Mouse (Mus musculus) limb, embryonic 11.5 days (tissue): ENCODE data around the gene Ece1. TPM values are rescaled to one million over a fixed set of nuclear protein-coding genes. Genes with fewer than 3 reads are reported as not detected.

Experiments
- ATAC-seq: fragments of 200-750 bp; cut with Nextera tagmentation; 2 replicates; pipeline ENCODE4 v1.8.0; 2017; ENCODE audit warnings: low read depth; ENCODE audit not compliant: insufficient number of reproducible peaks, low FRiP score, low TSS enrichment
- DNase-seq: peaks from one replicate; pipeline ENCODE4 v3.0.0-alpha.2; 2015; ENCODE audit warnings: low spot score
- H3K27ac ChIP-seq: fragments of 300-500 bp; sonication (generic); replicated peaks from 2 replicates; pipeline ENCODE4 v1.5.1; 2014; ENCODE audit warnings: low read depth, mild to moderate bottlenecking, low read length
- H3K27me3 ChIP-seq: fragments of 300-500 bp; sonication (generic); 2 replicates; pipeline ENCODE4 v1.6.1; 2014; ENCODE audit warnings: mild to moderate bottlenecking, low read length, mixed read lengths; ENCODE audit not compliant: control insufficient read depth, insufficient read depth
- H3K36me3 ChIP-seq: fragments of 300-500 bp; sonication (generic); 2 replicates; pipeline ENCODE4 v1.6.1; 2014; ENCODE audit warnings: mild to moderate bottlenecking, low read length, moderate library complexity, mixed read lengths; ENCODE audit not compliant: control insufficient read depth, insufficient read depth
- H3K4me1 ChIP-seq: fragments of 300-500 bp; sonication (generic); 2 replicates; pipeline ENCODE4 v1.6.1; 2014; ENCODE audit warnings: low read length, mixed read lengths; ENCODE audit not compliant: control insufficient read depth, insufficient read depth
- H3K4me2 ChIP-seq: fragments of 300-500 bp; sonication (generic); 2 replicates; pipeline ENCODE4 v1.6.1; 2014; ENCODE audit warnings: low read depth, mild to moderate bottlenecking, moderate library complexity; ENCODE audit not compliant: severe bottlenecking
- H3K4me3 ChIP-seq: fragments of 300-500 bp; sonication (generic); 2 replicates; pipeline ENCODE4 v1.5.1; 2014; ENCODE audit warnings: low read depth, low read length
- H3K9ac ChIP-seq: fragments of 300-500 bp; sonication (generic); 2 replicates; pipeline ENCODE4 v1.6.1; 2014; ENCODE audit warnings: mild to moderate bottlenecking, low read length
- H3K9me3 ChIP-seq: fragments of 300-500 bp; sonication (generic); 2 replicates; pipeline ENCODE4 v1.6.1; 2016; ENCODE audit warnings: low read length; ENCODE audit not compliant: control insufficient read depth
- WGBS: fragments of 180-500 bp; shearing (Covaris S2); extraction: QIAGEN DNeasy Blood & Tissue Kit; methylation state at CpG from one replicate; pipeline ENCODE4 v1.1.7; 2014; 5-methylcytosine and 5-hydroxymethylcytosine counted together
- polyA plus RNA-seq: library from polyadenylated mRNA; unstranded; fragments of >200 nt; fragmentation: Nextera tagmentation; extraction: Ambion mirVana; gene quantifications from 2 replicates; pipeline ENCODE4 v1.2.1, GENCODE M21; 2014

The Ece1 gene
- polyA plus RNA-seq, 1 experiment from 2014 or later = 38.0 TPM

- peaks cover 26% of the 10 kb centered on the region for H3K36me3 ChIP-seq
- DNase-seq = no peak
- no peak overlapping the region for H3K9ac ChIP-seq
- H3K27me3 ChIP-seq = no peaks in the 10 kb centered on the region
- no peak overlapping the region for H3K4me3 ChIP-seq
- no peak for ATAC-seq
- no peaks in the 10 kb centered on the region for H3K4me1 ChIP-seq
- 96% methylated on average over 15 of the region's 15 CpGs for WGBS
- no peak overlapping the region for H3K4me2 ChIP-seq
- no peak overlapping the region for H3K27ac ChIP-seq
- no peaks in the 10 kb centered on the region for H3K9me3 ChIP-seq
Measured at GRCm38 (mm10) chr4:138013723-138014479, 151.9 kb downstream of the Ece1 start.

Other genes with a start within 250 kb of the Ece1 start
- gene Rap1gap, start 197.5 kb upstream of the Ece1 start, polyA plus RNA-seq = 3.6 and 5.3 TPM in 2 replicates
- gene Alpl, start 65.9 kb upstream of the Ece1 start, polyA plus RNA-seq = 2.9 and 4.8 TPM in 2 replicates
- 45.5 and 51.3 TPM in 2 replicates for gene Eif4g3, start 130.8 kb downstream of the Ece1 start, polyA plus RNA-seq